Mouse (Mus musculus) layer of hippocampus, adult 2 months (tissue): ENCODE results near the gene Ssmem1. TPM values are rescaled to one million over a fixed set of nuclear protein-coding genes. Genes with fewer than 3 reads are reported as not detected.

Source experiments
- DNase-seq, 2 experiments: peaks; one replicate each; pipeline ENCODE4 v3.0.0; 2022; ENCODE audit warnings: low spot score in 2 of 2
- H3K27ac ChIP-seq: fragments of 200-600 bp; 2 replicates; pipeline ENCODE4 v1.8.1; 2022
- H3K4me3 ChIP-seq: fragments of 200-600 bp; 2 replicates; pipeline ENCODE4 v1.8.1; 2022; ENCODE audit warnings: mild to moderate bottlenecking
- CTCF ChIP-seq: fragments of 200-600 bp; conservative IDR thresholded peaks from 2 replicates; pipeline ENCODE4 v1.8.1; 2022; ENCODE audit warnings: antibody characterized with exemption, mild to moderate bottlenecking, moderate library complexity
- long read RNA-seq, 2 experiments: library from polyadenylated mRNA; stranded (forward); transcript quantifications; one replicate each; pipeline ENCODE4 v2.0.0; 2021; ENCODE audit warnings: borderline mapping rate in 2 of 2
- total RNA-seq, 2 experiments: library from RNA; stranded (reverse); gene quantifications; 2 replicates each; pipeline ENCODE4 v1.2.3; 2021

The Ssmem1 gene
- 1 to 10 TPM in 1 of 2 experiments, under 1 TPM in 1; 0.32 to 1.3 TPM for total RNA-seq
- long read RNA-seq, experiment 1, partial matches to known transcripts: 0 of 1 reads
- long read RNA-seq, experiment 1, other reads (novel, unspliced or antisense): 1 of 1 reads
- long read RNA-seq, experiment 2: 0 reads

GRCm38 (mm10) chr6:30509265-30510239 lies at the start of gene Ssmem1, which contains the start of gene Tmem209:
TSS of gene Ssmem1 (plus strand) at chr6:30509849.
TSS of gene Tmem209 (minus strand) at chr6:30509783.
- H3K4me3 ChIP-seq: peak within 1 kb of the TSS; percentile 78
- no peak for TF ChIP-seq CTCF

GRCm38 (mm10) chr6:30460750-30461446 lies 48.8 kb upstream of the Ssmem1 start:
- Histone ChIP-seq H3K27ac (peak overlapping the region; percentile 95), H3K4me3 (peak overlapping the region; percentile 23; the same call in 1 of the 2 replicates)
- DNase-seq: peak; percentile 81 to 93
- TF ChIP-seq CTCF: no peak

More at GRCm38 (mm10) chr6:30509265-30510239, at the start of gene Ssmem1, which contains the start of gene Tmem209:
- peak; percentile 98 to 99 for DNase-seq
- peak within 1 kb of the TSS; percentile 92 for H3K27ac ChIP-seq

- Histone ChIP-seq H3K27ac (peak overlapping the region; percentile 95; the same call in 1 of the 2 replicates), H3K4me3 (no peak overlapping the region)
- no peak for TF ChIP-seq CTCF
- DNase-seq: no peak
Observed at GRCm38 (mm10) chr6:30461755-30462344, 47.8 kb upstream of the Ssmem1 start.

- DNase-seq: no peak
Observed at GRCm38 (mm10) chr6:30462822-30463221, 46.8 kb upstream of the Ssmem1 start.

GRCm38 (mm10) chr6:30465586-30465985 lies 44.1 kb upstream of the Ssmem1 start:
- DNase-seq: no peak
- no peak overlapping the region for H3K4me3 ChIP-seq
- no peak overlapping the region for H3K27ac ChIP-seq
- TF ChIP-seq CTCF: no peak

More at GRCm38 (mm10) chr6:30462822-30463221, 46.8 kb upstream of the Ssmem1 start:
- no peak overlapping the region for H3K27ac ChIP-seq
- no peak for TF ChIP-seq CTCF
- no peak overlapping the region for H3K4me3 ChIP-seq

- no peak overlapping the region for H3K4me3 ChIP-seq
- H3K27ac ChIP-seq: no peak overlapping the region
- DNase-seq: no peak
- no peak for TF ChIP-seq CTCF
Observed at GRCm38 (mm10) chr6:30468058-30468457, 41.6 kb upstream of the Ssmem1 start.

GRCm38 (mm10) chr6:30468684-30469083 lies 41.0 kb upstream of the Ssmem1 start:
- DNase-seq: peak in 1 of 2 experiments; percentile 32
- Histone ChIP-seq H3K4me3 (no peak overlapping the region), H3K27ac (0 out of 2 replicates have a peak overlapping the region, but pooled peaks have one; percentile 39)
- peak; percentile 76 for TF ChIP-seq CTCF

GRCm38 (mm10) chr6:30469370-30469769 lies 40.3 kb upstream of the Ssmem1 start:
- peak; percentile 27 to 39 for DNase-seq
- no peak for TF ChIP-seq CTCF
- peak overlapping the region; percentile 39; the same call in 1 of the 2 replicates for H3K27ac ChIP-seq

GRCm38 (mm10) chr6:30471706-30472105 lies 37.9 kb upstream of the Ssmem1 start:
- Histone ChIP-seq H3K4me3 (no peak overlapping the region), H3K27ac (no peak overlapping the region)
- TF ChIP-seq CTCF: no peak
- DNase-seq: no peak

More at GRCm38 (mm10) chr6:30469370-30469769, 40.3 kb upstream of the Ssmem1 start:
- no peak overlapping the region for H3K4me3 ChIP-seq

GRCm38 (mm10) chr6:30476025-30476765 lies 33.5 kb upstream of the Ssmem1 start:
- Histone ChIP-seq H3K4me3 (no peak overlapping the region), H3K27ac (peak overlapping the region; percentile 44)
- TF ChIP-seq CTCF: no peak
- DNase-seq: peak; percentile 36 to 57

- peak in 1 of 2 experiments; percentile 35 for DNase-seq
- H3K4me3 ChIP-seq: no peak overlapping the region
- no peak overlapping the region for H3K27ac ChIP-seq
- TF ChIP-seq CTCF: no peak
Observed at GRCm38 (mm10) chr6:30477210-30477714, 32.4 kb upstream of the Ssmem1 start.

GRCm38 (mm10) chr6:30477784-30478183 lies 31.9 kb upstream of the Ssmem1 start:
- DNase-seq: no peak
- no peak overlapping the region for H3K4me3 ChIP-seq
- TF ChIP-seq CTCF: no peak
- H3K27ac ChIP-seq: no peak overlapping the region
